Mouse (Mus musculus) c-Kit-positive CD71-negative TER-119-negative erythroid progenitor cells, embryonic 14.5 days (primary cell): Measurements from ENCODE around the gene Pds5a.
"Not testable (repeated sequence)": the region's sequence is repeated elsewhere in the genome, so short reads cannot be mapped to it uniquely, and the experiment has no call there.

Experiments used
- DNase-seq: peaks from one replicate; pipeline ENCODE4 v3.0.0-alpha.2; 2013; ENCODE audit warnings: low read depth

The Pds5a gene

GRCm38 (mm10) chr5:65697836-65698758, at the start of gene Pds5a:
TSS of gene Pds5a (minus strand) at chr5:65698273.
- DNase-seq = peak; percentile 79

- no peak for DNase-seq
These were observed 48.8 kb upstream of the Pds5a start for GRCm38 (mm10) chr5:65746908-65747307.

- no peak for DNase-seq
These were observed 41.3 kb upstream of the Pds5a start for GRCm38 (mm10) chr5:65739366-65739765.

- DNase-seq = no peak
These were observed 37.5 kb upstream of the Pds5a start for GRCm38 (mm10) chr5:65735601-65736000.

GRCm38 (mm10) chr5:65731173-65732007, 33.3 kb upstream of the Pds5a start:
- DNase-seq = peak; percentile 41

- peak; percentile 47 for DNase-seq
These were observed 26.4 kb upstream of the Pds5a start for GRCm38 (mm10) chr5:65724311-65725054.

- DNase-seq = peak; percentile 50
These were observed 20.3 kb upstream of the Pds5a start for GRCm38 (mm10) chr5:65718368-65718767.

- DNase-seq = not testable (repeated sequence)
These were observed 19.8 kb upstream of the Pds5a start for GRCm38 (mm10) chr5:65717903-65718211.

- DNase-seq = no peak
These were observed 19.2 kb upstream of the Pds5a start for GRCm38 (mm10) chr5:65717063-65717902.

- DNase-seq = no peak
These were observed 17.0 kb upstream of the Pds5a start for GRCm38 (mm10) chr5:65715084-65715483.

- DNase-seq = no peak
These were observed 13.4 kb upstream of the Pds5a start for GRCm38 (mm10) chr5:65711463-65711862.

- DNase-seq = no peak
These were observed 12.2 kb upstream of the Pds5a start for GRCm38 (mm10) chr5:65710267-65710666.

- no peak for DNase-seq
These were observed 8.9 kb upstream of the Pds5a start for GRCm38 (mm10) chr5:65706979-65707378.

- no peak for DNase-seq
These were observed 8.1 kb upstream of the Pds5a start for GRCm38 (mm10) chr5:65706171-65706570.

GRCm38 (mm10) chr5:65704765-65705678, 6.9 kb upstream of the Pds5a start:
- no peak for DNase-seq

GRCm38 (mm10) chr5:65703261-65703660, 5.2 kb upstream of the Pds5a start:
- DNase-seq = no peak

- DNase-seq = no peak
These were observed 2.0 kb upstream of the Pds5a start for GRCm38 (mm10) chr5:65700102-65700501.

- no peak for DNase-seq
These were observed 1.1 kb upstream of the Pds5a start for GRCm38 (mm10) chr5:65699146-65699545.

- no peak for DNase-seq
These were observed 675 bp upstream of the Pds5a start for GRCm38 (mm10) chr5:65698759-65699136.

- no peak for DNase-seq
These were observed 612 bp downstream of the Pds5a start for GRCm38 (mm10) chr5:65697486-65697835.
